Mouse (Mus musculus): Measurements from ENCODE around the gene Aaed1.

DNA sequence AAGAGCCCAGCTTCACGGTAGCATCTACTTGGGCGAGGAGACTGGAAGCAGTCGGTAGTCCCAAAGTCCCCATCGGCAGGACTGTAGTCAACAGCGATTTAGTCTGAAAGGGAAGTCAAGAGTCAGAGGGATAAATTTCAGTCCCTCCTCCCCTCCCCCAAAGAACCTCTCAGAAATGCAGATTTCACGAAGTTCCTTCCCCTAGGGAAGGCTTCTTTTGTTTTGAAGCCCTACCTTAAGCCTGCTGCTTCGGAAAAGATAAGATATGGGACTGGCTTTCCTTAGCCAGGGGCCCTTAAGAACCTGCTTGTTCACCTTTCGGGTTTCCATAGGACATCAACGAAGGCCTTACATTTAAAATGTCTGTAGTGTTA, 36.8 kb downstream of the Aaed1 start:
- TF ChIP-seq EP300 (IDR thresholded peaks at IDR 0.05; ENCODE audit: low read depth) (no peak), CTCF (IDR thresholded peaks at IDR 0.05; ENCODE audit: low read depth) (no peak)

Measured in liver, postnatal 0 days (tissue).